Mouse (Mus musculus) stomach, adult 2 months (tissue): ENCODE results near the gene Gal3st4. TPM values are rescaled to one million over a fixed set of nuclear protein-coding genes. Genes with fewer than 3 reads are reported as not detected.

Experiments used
- polyA plus RNA-seq: library from polyadenylated mRNA; depleted of rRNA; stranded (reverse); fragments of >200 nt; gene quantifications from 2 replicates; pipeline ENCODE4 v1.2.3, GENCODE M21; 2012; rRNA removed

The Gal3st4 gene
- polyA plus RNA-seq, result 1.8 and 2.4 TPM in 2 replicates

GRCm38 (mm10) chr5:138272409-138272923 lies at the start of gene Gal3st4:
Gal3st4 (minus strand) TSS chr5:138272840.

GRCm38 (mm10) chr5:138279585-138280424 lies 7.2 kb upstream of the Gal3st4 start, which contains the start of the genes Gm43720, Gpc2 and Stag3:
Gm43720 (minus strand) TSS chr5:138279958.
Gpc2 (minus strand) TSS chr5:138280005.
Stag3 (plus strand) TSS chr5:138280240.

GRCm38 (mm10) chr5:138263260-138264206 lies 9.1 kb downstream of the Gal3st4 start, which contains the start of gene BC037034:
BC037034 (minus strand) TSS chr5:138264033.

GRCm38 (mm10) chr5:138255353-138256093 lies 17.1 kb downstream of the Gal3st4 start, which contains the start of gene Lamtor4:
Lamtor4 (plus strand) TSS chr5:138255482.

GRCm38 (mm10) chr5:138225700-138226099 lies 46.9 kb downstream of the Gal3st4 start, which contains the start of gene Nxpe5:
Nxpe5 (plus strand) TSS chr5:138225898.

Other genes with a start within 250 kb of the Gal3st4 start
- gene Smok3c, start 219.6 kb downstream of the Gal3st4 start, polyA plus RNA-seq, result not detected in 2 replicates
- 0.51 and 0.96 TPM in 2 replicates for gene Zkscan1, start 187.8 kb downstream of the Gal3st4 start, polyA plus RNA-seq
- gene Zscan21, start 155.9 kb downstream of the Gal3st4 start, polyA plus RNA-seq, result 1.8 and 2.3 TPM in 2 replicates
- 0.71 and 4.4 TPM in 2 replicates for gene Zfp113, start 117.1 kb downstream of the Gal3st4 start, polyA plus RNA-seq
- 27.9 and 34.4 TPM in 2 replicates for gene Cops6, start 111.8 kb downstream of the Gal3st4 start, polyA plus RNA-seq
- 14.2 and 21.4 TPM in 2 replicates for gene Ap4m1, start 100.8 kb downstream of the Gal3st4 start, polyA plus RNA-seq
- gene Mcm7, start 100.4 kb downstream of the Gal3st4 start, polyA plus RNA-seq, result 11.0 and 11.9 TPM in 2 replicates
- gene Taf6, start 85.4 kb downstream of the Gal3st4 start, polyA plus RNA-seq, result 25.5 and 27.1 TPM in 2 replicates
- 0.42 and 0.67 TPM in 2 replicates for gene Cnpy4, start 85.4 kb downstream of the Gal3st4 start, polyA plus RNA-seq
- gene Mblac1, start 78.5 kb downstream of the Gal3st4 start, polyA plus RNA-seq, result 1.9 and 4.5 TPM in 2 replicates
- 0.24 and 0.51 TPM in 2 replicates for gene Nxpe5, start 46.9 kb downstream of the Gal3st4 start, polyA plus RNA-seq
- 86.0 and 110 TPM in 2 replicates for gene Lamtor4, start 17.4 kb downstream of the Gal3st4 start, polyA plus RNA-seq
- gene BC037034, start 8.8 kb downstream of the Gal3st4 start, polyA plus RNA-seq, result 38.2 and 49.6 TPM in 2 replicates
- not detected in 2 replicates for gene Gm43720, start 7.1 kb upstream of the Gal3st4 start, polyA plus RNA-seq
- gene Gpc2, start 7.2 kb upstream of the Gal3st4 start, polyA plus RNA-seq, result 1.7 and 2.6 TPM in 2 replicates
- gene Stag3, start 7.4 kb upstream of the Gal3st4 start, polyA plus RNA-seq, result 0.04 and 0.19 TPM in 2 replicates
- gene Pvrig, start 69.1 kb upstream of the Gal3st4 start, polyA plus RNA-seq, result 0.09 TPM in 1 of 2 replicates, not detected in the other
- 0.25 and 0.54 TPM in 2 replicates for gene Zfp157, start 168.6 kb upstream of the Gal3st4 start, polyA plus RNA-seq